Mouse (Mus musculus): ENCODE measurements around the gene Tmem136.

Tmem136 gene

GRCm38 (mm10) chr9:43076163-43076562, 40.2 kb downstream of the Tmem136 start:
- no peak for DNase-seq (ENCODE audit: low spot score in 2 of 2)

- no peak for DNase-seq (ENCODE audit: low spot score in 2 of 2)
Observed at GRCm38 (mm10) chr9:43074611-43075010, 41.8 kb downstream of the Tmem136 start.

- no peak for DNase-seq (ENCODE audit: low spot score in 2 of 2)
Observed at GRCm38 (mm10) chr9:43071741-43072140, 44.6 kb downstream of the Tmem136 start.

GRCm38 (mm10) chr9:43071176-43071575, 45.2 kb downstream of the Tmem136 start:
- DNase-seq (ENCODE audit: low spot score in 2 of 2): no peak

GRCm38 (mm10) chr9:43070566-43070965, 45.8 kb downstream of the Tmem136 start:
- DNase-seq (ENCODE audit: low spot score in 2 of 2): no peak

- DNase-seq (ENCODE audit: low spot score in 2 of 2): no peak
Observed at GRCm38 (mm10) chr9:43070153-43070552, 46.2 kb downstream of the Tmem136 start.

GRCm38 (mm10) chr9:43067896-43068295, 48.5 kb downstream of the Tmem136 start:
- DNase-seq (ENCODE audit: low spot score in 2 of 2): no peak

GRCm38 (mm10) chr9:43065231-43065630, 51.1 kb downstream of the Tmem136 start:
- DNase-seq (ENCODE audit: low spot score in 2 of 2): no peak

GRCm38 (mm10) chr9:43061545-43061944, 54.8 kb downstream of the Tmem136 start:
- no peak for DNase-seq (ENCODE audit: low spot score in 2 of 2)

Data from spleen, postnatal 4 days (tissue).